Mouse (Mus musculus) intestine, embryonic 15.5 days (tissue): ENCODE measurements around the gene Frmpd2. TPM values are rescaled to one million over a fixed set of nuclear protein-coding genes. Genes with fewer than 3 reads are reported as not detected.
A peak's percentile ranks its signal among the peaks of the same experiment; 100 is the strongest.
"Not testable (repeated sequence)": the region's sequence is repeated elsewhere in the genome, so short reads cannot be mapped to it uniquely, and the experiment has no call there.

ENCODE experiments used
- ATAC-seq: fragments of 200-750 bp; cut with Nextera tagmentation; 2 replicates; pipeline ENCODE4 v1.8.0; 2017; ENCODE audit warnings: moderate TSS enrichment, moderate library complexity
- H3K27ac ChIP-seq: fragments of 300-500 bp; sonication (generic); 2 replicates; pipeline ENCODE4 v1.5.1; 2015; ENCODE audit warnings: mild to moderate bottlenecking, inconsistent platforms
- H3K27me3 ChIP-seq: fragments of 300-500 bp; sonication (generic); replicated peaks from 2 replicates; pipeline ENCODE4 v1.6.1; 2015; ENCODE audit warnings: inconsistent platforms
- H3K36me3 ChIP-seq: fragments of 300-500 bp; sonication (generic); 2 replicates; pipeline ENCODE4 v1.6.1; 2015; ENCODE audit warnings: inconsistent platforms
- H3K4me1 ChIP-seq: fragments of 300-500 bp; sonication (generic); replicated peaks from 2 replicates; pipeline ENCODE4 v1.6.1; 2015; ENCODE audit warnings: inconsistent platforms
- H3K4me2 ChIP-seq: fragments of 300-500 bp; sonication (generic); replicated peaks from 2 replicates; pipeline ENCODE4 v1.6.1; 2015; ENCODE audit warnings: mild to moderate bottlenecking, inconsistent platforms
- H3K4me3 ChIP-seq: fragments of 300-500 bp; sonication (generic); replicated peaks from 2 replicates; pipeline ENCODE4 v1.5.1; 2015; ENCODE audit warnings: inconsistent platforms
- H3K9ac ChIP-seq: fragments of 300-500 bp; sonication (generic); 2 replicates; pipeline ENCODE4 v1.6.1; 2015; ENCODE audit warnings: inconsistent platforms
- H3K9me3 ChIP-seq: fragments of 300-500 bp; sonication (generic); 2 replicates; pipeline ENCODE4 v1.6.1; 2016; ENCODE audit warnings: inconsistent platforms
- WGBS: fragments of 180-500 bp; shearing (Covaris S2); methylation state at CpG from one replicate; pipeline ENCODE4 v1.1.7; 2015; 5-methylcytosine and 5-hydroxymethylcytosine counted together
- polyA plus RNA-seq: library from polyadenylated mRNA; unstranded; fragments of >200 nt; fragmentation: Nextera tagmentation; extraction: Ambion mirVana; gene quantifications from 2 replicates; pipeline ENCODE4 v1.2.1, GENCODE M21; 2015

The Frmpd2 gene
- polyA plus RNA-seq = not detected in 2 replicates

DNA sequence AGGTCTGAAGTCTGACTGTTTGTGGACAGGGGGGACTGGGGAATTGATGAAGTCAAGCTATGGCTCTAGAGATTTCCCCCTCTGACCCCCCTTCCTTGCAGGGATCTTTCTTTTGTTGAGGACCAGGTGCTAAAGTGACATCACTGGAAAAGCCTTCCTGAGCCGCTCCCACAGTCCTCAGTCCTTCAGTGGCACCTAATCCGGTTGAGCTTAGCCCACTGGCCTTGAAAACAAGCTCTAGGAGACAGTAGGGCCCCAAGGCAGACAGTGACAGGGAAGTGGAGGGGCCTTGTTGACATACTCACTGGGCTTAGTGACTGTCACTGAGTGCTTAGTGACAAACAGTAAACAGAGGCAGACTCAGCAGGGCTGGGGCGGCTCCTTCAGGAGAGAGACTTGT is at the start of gene Frmpd2:
Frmpd2 (plus strand) TSS at position 366 of the 400 bp plus-strand sequence.
- Histone ChIP-seq H3K36me3 (no peaks in the 10 kb centered on the region), H3K9ac (no peak within 1 kb of the TSS), H3K27me3 (no peaks in the 10 kb centered on the region), H3K4me3 (no peak within 1 kb of the TSS), H3K27ac (no peak within 1 kb of the TSS), H3K9me3 (no peaks in the 10 kb centered on the region), H3K4me2 (no peak within 1 kb of the TSS), H3K4me1 (no peaks in the 10 kb centered on the region)
- WGBS = 47% methylated on average over 3 of the region's 3 CpGs
- ATAC-seq = no peak

DNA sequence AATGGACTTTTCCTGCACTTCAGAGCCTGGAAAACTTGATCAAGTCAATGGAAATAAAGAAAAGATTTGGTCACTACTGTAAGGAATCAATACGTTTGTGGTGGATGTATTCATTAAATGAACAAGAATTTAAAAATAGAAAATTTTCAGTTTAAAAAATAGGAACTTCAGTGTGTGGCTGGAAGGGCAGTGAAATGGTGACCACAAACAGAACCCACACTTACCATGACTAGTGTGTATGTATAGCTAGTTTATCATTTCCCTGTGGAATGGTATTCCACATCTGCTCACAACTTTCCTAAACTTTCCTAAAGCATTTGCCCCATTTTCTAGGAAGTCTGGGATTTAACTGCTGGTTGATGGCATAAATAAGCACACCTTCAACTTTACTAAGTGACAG is 48.5 kb upstream of the Frmpd2 start:
- H3K4me2 ChIP-seq = no peak overlapping the region
- H3K27ac ChIP-seq = no peak overlapping the region
- ATAC-seq = no peak
- H3K4me3 ChIP-seq = no peak overlapping the region
- WGBS = 88% methylated on average over 1 of the region's 1 CpGs
- H3K36me3 ChIP-seq = no peaks in the 10 kb centered on the region
- no peaks in the 10 kb centered on the region for H3K4me1 ChIP-seq
- no peak overlapping the region for H3K9ac ChIP-seq
- H3K9me3 ChIP-seq = no peaks in the 10 kb centered on the region
- no peaks in the 10 kb centered on the region for H3K27me3 ChIP-seq

DNA sequence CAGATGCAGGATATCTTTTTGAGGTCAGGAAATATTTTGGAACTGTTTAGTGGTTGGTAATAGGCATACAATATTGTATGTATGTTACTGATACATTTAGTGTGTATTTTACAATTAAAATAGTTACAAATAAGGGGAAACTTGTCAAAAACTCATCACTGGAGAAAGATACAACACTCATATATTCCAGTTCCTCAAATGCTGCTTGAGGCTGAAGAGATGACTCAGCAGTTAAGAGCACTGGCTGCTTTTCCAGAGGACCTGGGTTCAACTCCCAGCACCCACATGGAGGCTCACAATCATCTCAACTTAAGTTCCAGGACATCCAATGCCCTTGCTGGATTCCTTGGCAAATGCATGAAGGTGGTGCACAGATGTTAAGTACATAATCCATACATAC is 47.4 kb upstream of the Frmpd2 start:
- Histone ChIP-seq H3K4me1 (no peaks in the 10 kb centered on the region), H3K27ac (no peak overlapping the region), H3K4me3 (no peak overlapping the region), H3K36me3 (no peaks in the 10 kb centered on the region), H3K9ac (no peak overlapping the region), H3K27me3 (no peaks in the 10 kb centered on the region), H3K4me2 (no peak overlapping the region), H3K9me3 (no peaks in the 10 kb centered on the region)
- no peak for ATAC-seq

DNA sequence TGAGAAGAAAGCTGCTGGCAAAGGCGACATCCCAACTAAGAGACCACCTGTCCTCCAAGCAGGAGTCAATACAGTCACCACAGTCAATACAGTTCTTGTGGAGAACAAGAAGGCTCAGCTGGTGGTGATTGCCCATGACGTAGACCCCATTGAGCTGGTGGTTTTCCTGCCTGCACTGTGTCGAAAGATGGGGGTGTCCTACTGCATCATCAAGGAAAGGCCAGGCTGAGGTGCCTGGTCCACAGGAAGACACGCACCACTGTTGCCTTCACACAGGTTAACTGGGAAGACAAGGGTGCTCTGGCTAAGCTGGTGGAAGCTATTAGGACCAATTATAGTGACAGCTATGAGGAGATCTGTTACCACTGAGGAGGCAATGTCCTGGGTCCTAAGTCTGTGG is 39.0 kb upstream of the Frmpd2 start:
- not testable (repeated sequence) for H3K9ac ChIP-seq, ATAC-seq
- WGBS = 92% methylated on average over 4 of the region's 4 CpGs

DNA sequence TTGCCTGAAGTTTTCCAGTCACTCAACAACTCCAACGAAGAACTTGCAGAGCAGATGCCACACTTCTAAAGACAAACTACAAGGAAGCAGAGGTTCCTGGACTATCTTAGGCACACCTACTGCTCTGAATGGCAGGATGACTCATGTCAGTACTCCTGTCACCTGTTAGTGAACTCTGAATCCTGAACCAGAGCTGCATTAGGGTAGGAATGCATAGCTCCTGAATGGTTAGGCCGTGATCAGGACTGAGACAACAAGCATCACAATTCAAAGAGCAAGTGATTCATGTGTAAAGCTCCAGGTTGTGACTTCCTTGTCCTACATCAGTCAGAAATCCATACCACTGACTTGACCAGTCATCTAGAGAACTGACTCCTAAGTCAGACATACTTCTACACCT is 27.7 kb upstream of the Frmpd2 start:
- no peak overlapping the region for H3K4me3 ChIP-seq
- H3K27ac ChIP-seq = no peak overlapping the region
- no peak overlapping the region for H3K4me2 ChIP-seq
- no peaks in the 10 kb centered on the region for H3K27me3 ChIP-seq
- H3K36me3 ChIP-seq = no peaks in the 10 kb centered on the region
- no peaks in the 10 kb centered on the region for H3K9me3 ChIP-seq
- H3K9ac ChIP-seq = no peak overlapping the region
- ATAC-seq = peak; percentile 24; the same call in 1 of the 2 replicates
- peaks cover 7% of the 10 kb centered on the region for H3K4me1 ChIP-seq
- WGBS = 46% methylated on average over 2 of the region's 2 CpGs

More for the DNA sequence above, 39.0 kb upstream of the Frmpd2 start:
- not testable (repeated sequence) for H3K4me1 ChIP-seq, H3K27ac ChIP-seq, H3K4me3 ChIP-seq, H3K9me3 ChIP-seq, H3K4me2 ChIP-seq, H3K27me3 ChIP-seq, H3K36me3 ChIP-seq

DNA sequence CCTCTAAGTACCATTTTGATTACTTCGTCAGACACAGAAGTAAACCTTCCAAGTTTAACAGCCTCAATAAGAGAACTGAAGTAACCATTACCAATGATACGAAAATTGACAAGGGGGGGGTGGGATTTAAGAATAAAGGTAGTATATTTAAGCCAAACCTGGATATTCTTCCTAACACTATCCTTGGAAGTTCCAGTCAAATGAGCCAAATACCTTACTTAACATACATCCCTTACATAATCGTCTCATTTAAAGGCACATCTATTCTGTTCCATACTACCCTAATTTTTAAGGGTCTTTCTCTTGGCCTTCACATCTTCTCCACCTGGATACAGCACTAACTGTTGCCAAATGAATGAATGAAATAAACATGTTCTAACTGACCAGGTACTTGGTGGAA is 25.5 kb upstream of the Frmpd2 start:
- no peak for ATAC-seq
- Histone ChIP-seq H3K9me3 (no peaks in the 10 kb centered on the region), H3K4me2 (peak overlapping the region; percentile 58), H3K4me3 (peak overlapping the region; percentile 64), H3K36me3 (no peaks in the 10 kb centered on the region), H3K9ac (peak overlapping the region; percentile 72), H3K4me1 (peaks cover 7% of the 10 kb centered on the region), H3K27me3 (no peaks in the 10 kb centered on the region), H3K27ac (no peak overlapping the region)
- WGBS = 40% methylated on average over 3 of the region's 3 CpGs

DNA sequence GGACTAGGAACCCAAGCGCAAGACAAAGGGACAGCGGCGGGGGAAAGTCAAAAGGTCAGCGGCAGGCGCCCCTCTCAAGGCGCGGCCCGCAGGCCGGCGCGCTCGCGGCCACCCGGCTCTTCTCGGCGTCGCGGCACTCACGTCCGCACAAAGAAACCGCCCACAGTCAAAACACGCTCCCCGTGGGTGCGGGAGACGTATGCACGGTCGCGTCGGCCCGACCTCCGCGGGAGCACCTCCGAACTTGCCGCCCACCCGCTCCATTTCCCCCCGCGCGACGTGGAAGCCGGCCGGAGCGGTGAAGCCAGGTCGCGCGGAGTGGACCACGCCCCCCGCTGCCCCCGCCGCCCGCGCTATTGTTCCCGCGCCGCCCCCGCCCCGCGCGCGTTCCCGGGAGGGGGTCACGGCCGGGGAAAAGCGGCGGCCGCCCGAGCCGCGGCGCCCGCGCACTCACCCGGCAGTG is 24.9 kb upstream of the Frmpd2 start:
- H3K27me3 ChIP-seq = no peaks in the 10 kb centered on the region
- H3K27ac ChIP-seq = peak overlapping the region; percentile 90
- peaks cover 7% of the 10 kb centered on the region for H3K4me1 ChIP-seq
- no peaks in the 10 kb centered on the region for H3K36me3 ChIP-seq
- WGBS = under 1% methylated on average over 42 of the region's 72 CpGs
- peak overlapping the region; percentile 64 for H3K4me3 ChIP-seq
- peak overlapping the region; percentile 58 for H3K4me2 ChIP-seq
- no peak; the same call in 1 of the 2 replicates for ATAC-seq
- H3K9ac ChIP-seq = peak overlapping the region; percentile 72
- no peaks in the 10 kb centered on the region for H3K9me3 ChIP-seq

DNA sequence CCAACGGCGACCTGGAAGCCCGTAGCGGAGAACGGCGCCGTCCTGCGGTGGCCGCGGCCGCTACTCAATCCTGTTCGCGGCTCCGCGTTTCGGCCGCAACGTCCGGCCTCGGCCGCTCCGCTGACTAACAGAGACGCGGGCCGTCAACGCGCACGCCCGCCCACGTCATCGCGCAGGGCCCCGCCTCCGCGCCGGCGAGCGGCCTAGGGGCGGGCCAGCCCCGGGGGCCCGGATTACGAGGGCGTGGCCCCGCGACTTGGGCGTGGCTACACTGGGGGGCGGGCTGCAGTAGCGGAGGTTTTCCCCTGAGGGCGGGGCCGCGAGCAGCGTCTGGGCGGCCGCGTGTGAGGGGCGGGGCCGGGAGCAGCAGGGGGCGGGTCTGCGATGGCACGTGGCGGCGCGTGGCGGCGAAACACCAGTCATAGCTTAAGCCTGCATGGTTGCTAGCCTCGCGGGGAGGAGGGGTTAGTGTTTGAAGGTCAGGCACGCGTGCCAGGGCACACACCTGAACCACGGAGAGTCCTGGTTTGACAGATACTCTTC is 24.4 kb upstream of the Frmpd2 start, which contains the start of gene Mapk8:
Mapk8 (minus strand) TSS at position 132 of the 543 bp plus-strand sequence.
- Histone ChIP-seq H3K27me3 (no peaks in the 10 kb centered on the region), H3K36me3 (no peaks in the 10 kb centered on the region), H3K4me2 (peak within 1 kb of the TSS; percentile 64), H3K4me1 (peaks cover 7% of the 10 kb centered on the region), H3K9me3 (no peaks in the 10 kb centered on the region), H3K27ac (peak within 1 kb of the TSS; percentile 90), H3K9ac (peak within 1 kb of the TSS; percentile 72), H3K4me3 (peak within 1 kb of the TSS; percentile 64)
- WGBS = under 1% methylated on average over 69 of the region's 70 CpGs
- ATAC-seq = peak; percentile 98

DNA sequence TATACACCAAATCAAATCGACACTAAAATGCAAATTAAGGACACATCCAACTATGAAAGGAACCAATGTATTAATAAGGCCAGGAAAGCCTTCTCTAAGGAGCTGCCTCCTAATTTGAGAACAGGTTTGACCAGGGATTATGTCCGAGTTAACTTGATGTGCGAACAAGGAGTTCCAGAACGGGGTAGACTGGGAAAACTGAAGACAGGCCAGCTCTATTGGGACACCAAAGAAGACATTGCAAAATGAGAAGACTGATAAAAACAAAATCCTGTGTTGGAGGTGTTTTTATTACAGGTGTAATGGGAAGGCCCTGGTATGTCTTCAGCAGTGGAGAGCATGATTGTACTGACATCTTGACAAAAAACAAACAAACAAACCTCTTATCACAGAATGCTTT is 23.2 kb upstream of the Frmpd2 start:
- Histone ChIP-seq H3K4me1 (peaks cover 7% of the 10 kb centered on the region), H3K27ac (no peak overlapping the region), H3K9me3 (no peaks in the 10 kb centered on the region), H3K36me3 (no peaks in the 10 kb centered on the region), H3K27me3 (no peaks in the 10 kb centered on the region), H3K9ac (no peak overlapping the region), H3K4me2 (no peak overlapping the region), H3K4me3 (no peak overlapping the region)
- WGBS = 80% methylated on average over 4 of the region's 4 CpGs
- ATAC-seq = no peak

DNA sequence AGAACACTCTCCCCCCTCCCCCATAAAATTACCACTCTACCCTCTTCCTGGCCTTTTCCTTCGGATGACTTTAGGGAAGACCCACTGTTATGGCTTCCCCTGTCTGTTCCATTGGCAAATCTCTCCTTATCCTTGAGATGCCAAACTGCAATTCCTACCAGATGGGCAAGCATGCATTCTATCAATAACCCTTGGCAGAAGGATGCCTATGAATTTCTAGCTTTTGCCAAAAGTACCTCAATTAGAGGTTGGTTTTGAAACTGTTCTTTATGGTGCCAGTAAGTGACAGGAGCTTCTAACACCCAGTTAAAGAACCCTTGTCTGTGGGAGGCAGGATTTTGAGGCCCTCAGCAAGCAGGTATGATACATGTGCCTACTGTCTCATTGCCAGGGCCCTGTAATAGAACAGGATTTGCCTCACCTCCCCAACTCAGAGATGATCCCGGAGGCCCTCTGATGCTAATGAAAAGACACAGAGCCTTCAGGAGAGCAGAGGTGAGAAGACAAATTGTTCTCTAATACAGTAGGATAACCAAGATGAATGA is 22.1 kb upstream of the Frmpd2 start:
- Histone ChIP-seq H3K4me2 (no peak overlapping the region), H3K36me3 (no peaks in the 10 kb centered on the region), H3K27ac (no peak overlapping the region), H3K9me3 (no peaks in the 10 kb centered on the region), H3K27me3 (no peaks in the 10 kb centered on the region), H3K4me3 (no peak overlapping the region), H3K9ac (no peak overlapping the region), H3K4me1 (0 out of 2 replicates have a peak, but pooled peaks cover 2% of the 10 kb centered on the region)
- WGBS = 76% methylated on average over 2 of the region's 2 CpGs
- no peak for ATAC-seq

DNA sequence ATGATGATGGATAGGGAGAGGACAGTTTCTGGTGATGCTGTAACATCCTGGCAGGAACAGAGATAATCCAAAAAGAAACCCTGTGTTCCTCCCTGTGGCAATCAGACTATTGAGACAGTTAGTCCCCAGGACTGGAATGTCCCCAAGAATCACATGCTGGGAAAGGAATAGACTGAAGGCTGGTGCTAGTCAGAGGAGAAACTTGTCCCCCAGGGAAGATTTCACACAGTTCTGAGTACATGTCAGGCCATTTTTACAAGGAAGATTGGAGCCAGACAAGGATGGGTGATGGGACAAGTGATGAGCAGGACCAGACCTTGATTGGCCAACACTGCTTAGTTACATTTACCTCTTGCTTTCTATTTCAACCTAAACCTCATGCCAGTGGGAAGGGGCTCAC is 21.2 kb upstream of the Frmpd2 start:
- no peak overlapping the region for H3K27ac ChIP-seq
- H3K4me2 ChIP-seq = no peak overlapping the region
- H3K36me3 ChIP-seq = no peaks in the 10 kb centered on the region
- H3K27me3 ChIP-seq = no peaks in the 10 kb centered on the region
- no peak overlapping the region for H3K9ac ChIP-seq
- no peaks in the 10 kb centered on the region for H3K4me1 ChIP-seq
- no peak for ATAC-seq
- no peak overlapping the region for H3K4me3 ChIP-seq
- no peaks in the 10 kb centered on the region for H3K9me3 ChIP-seq

DNA sequence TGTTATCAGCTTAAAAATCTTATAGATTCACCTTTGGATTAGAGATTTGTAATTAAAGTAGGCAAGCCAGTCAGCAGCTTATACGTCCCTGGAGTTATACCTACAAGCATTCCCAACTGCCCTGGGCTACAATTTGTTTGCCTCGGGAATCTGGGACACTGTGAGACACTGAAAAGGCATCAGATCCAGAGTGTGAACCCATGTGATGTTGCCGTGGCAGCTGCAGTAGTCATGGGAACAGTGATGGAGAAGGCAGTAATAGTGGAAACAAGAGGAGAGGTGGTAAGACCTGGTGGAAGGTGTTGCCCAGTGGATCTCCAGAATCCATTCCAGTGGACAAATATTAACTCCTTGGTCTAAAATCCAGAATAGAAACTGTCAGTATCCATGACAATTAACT is 7.8 kb upstream of the Frmpd2 start:
- Histone ChIP-seq H3K27ac (no peak overlapping the region), H3K4me3 (no peak overlapping the region), H3K36me3 (no peaks in the 10 kb centered on the region), H3K27me3 (no peaks in the 10 kb centered on the region), H3K9ac (no peak overlapping the region), H3K4me1 (no peaks in the 10 kb centered on the region), H3K9me3 (no peaks in the 10 kb centered on the region), H3K4me2 (no peak overlapping the region)
- no peak for ATAC-seq
- 71% methylated on average over 3 of the region's 3 CpGs for WGBS

DNA sequence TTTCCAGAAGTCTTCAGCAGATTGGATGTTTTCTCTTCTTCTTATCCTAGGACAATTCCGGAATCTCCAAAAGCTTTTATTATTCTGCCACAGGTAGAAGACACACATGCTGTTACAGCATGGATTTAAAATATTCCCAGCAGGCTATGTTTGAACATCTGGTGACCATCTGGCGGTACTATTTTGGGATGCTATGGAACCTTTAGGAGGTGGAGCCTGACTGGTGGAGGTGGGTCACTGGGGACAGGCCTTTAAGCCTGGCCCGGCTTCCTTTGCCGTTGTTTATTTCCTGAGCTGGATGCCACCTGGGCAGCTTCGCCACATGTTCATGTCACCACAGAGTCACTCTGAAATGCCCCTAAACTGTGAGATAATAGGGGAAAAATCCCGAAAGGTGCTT is 3.7 kb upstream of the Frmpd2 start:
- 58% methylated on average over 6 of the region's 6 CpGs for WGBS
- no peak overlapping the region for H3K4me2 ChIP-seq
- no peak overlapping the region for H3K9ac ChIP-seq
- H3K27ac ChIP-seq = no peak overlapping the region
- H3K4me3 ChIP-seq = no peak overlapping the region
- no peaks in the 10 kb centered on the region for H3K9me3 ChIP-seq
- no peaks in the 10 kb centered on the region for H3K27me3 ChIP-seq
- no peaks in the 10 kb centered on the region for H3K4me1 ChIP-seq
- no peaks in the 10 kb centered on the region for H3K36me3 ChIP-seq
- no peak for ATAC-seq
